Mouse (Mus musculus) kidney, postnatal 0 days (tissue): ENCODE results near the gene Pcnt. TPM values are rescaled to one million over a fixed set of nuclear protein-coding genes. Genes with fewer than 3 reads are reported as not detected.
A peak's percentile ranks its signal among the peaks of the same experiment; 100 is the strongest.

Experiments used
- ATAC-seq: fragments of 200-750 bp; cut with Nextera tagmentation; replicated peaks from 2 replicates; pipeline ENCODE4 v1.8.0; 2017; ENCODE audit warnings: low read depth, moderate number of reproducible peaks, moderate TSS enrichment, moderate library complexity; ENCODE audit not compliant: low FRiP score
- DNase-seq: peaks from one replicate; pipeline ENCODE4 v3.0.0-alpha.2; 2016; ENCODE audit warnings: low spot score
- H3K27ac ChIP-seq: fragments of 300-500 bp; sonication (generic); 2 replicates; pipeline ENCODE4 v1.5.1; 2014; ENCODE audit warnings: mild to moderate bottlenecking
- H3K27me3 ChIP-seq: fragments of 300-500 bp; sonication (generic); 2 replicates; pipeline ENCODE4 v1.6.1; 2014; ENCODE audit warnings: low read length, mixed read lengths; ENCODE audit not compliant: insufficient read depth
- H3K36me3 ChIP-seq: fragments of 300-500 bp; sonication (generic); 2 replicates; pipeline ENCODE4 v1.6.1; 2014; ENCODE audit warnings: low read length, mixed read lengths; ENCODE audit not compliant: insufficient read depth
- H3K4me1 ChIP-seq: fragments of 300-500 bp; sonication (generic); replicated peaks from 2 replicates; pipeline ENCODE4 v1.6.1; 2014; ENCODE audit warnings: antibody characterized with exemption, low read length, mixed read lengths; ENCODE audit not compliant: insufficient read depth
- H3K4me2 ChIP-seq: fragments of 300-500 bp; sonication (generic); 2 replicates; pipeline ENCODE4 v1.6.1; 2014; ENCODE audit warnings: mild to moderate bottlenecking, low read length, moderate library complexity, mixed read lengths
- H3K4me3 ChIP-seq: fragments of 300-500 bp; sonication (generic); replicated peaks from 2 replicates; pipeline ENCODE4 v1.5.1; 2014; ENCODE audit warnings: low read depth, low read length
- H3K9ac ChIP-seq: fragments of 300-500 bp; sonication (generic); 2 replicates; pipeline ENCODE4 v1.6.1; 2014; ENCODE audit warnings: low read depth, low read length
- H3K9me3 ChIP-seq: fragments of 300-500 bp; sonication (generic); replicated peaks from 2 replicates; pipeline ENCODE4 v1.6.1; 2016; ENCODE audit warnings: low read length, inconsistent platforms, mixed read lengths
- CTCF ChIP-seq: IDR thresholded peaks from 2 replicates; pipeline ENCODE4 v1.5.1; 2016; ENCODE audit warnings: antibody characterized with exemption, low read depth, mild to moderate bottlenecking, moderate library complexity
- WGBS: fragments of 180-500 bp; shearing (Covaris S2); extraction: QIAGEN DNeasy Blood & Tissue Kit; methylation state at CpG from one replicate; pipeline ENCODE4 v1.1.7; 2014; 5-methylcytosine and 5-hydroxymethylcytosine counted together
- polyA plus RNA-seq: library from polyadenylated mRNA; unstranded; fragments of >200 nt; fragmentation: Nextera tagmentation; extraction: Ambion mirVana; gene quantifications from 2 replicates; pipeline ENCODE4 v1.2.1, GENCODE M21; 2015

Pcnt gene
- polyA plus RNA-seq, 1 experiment from 2014 or later = 8.2 TPM

DNA sequence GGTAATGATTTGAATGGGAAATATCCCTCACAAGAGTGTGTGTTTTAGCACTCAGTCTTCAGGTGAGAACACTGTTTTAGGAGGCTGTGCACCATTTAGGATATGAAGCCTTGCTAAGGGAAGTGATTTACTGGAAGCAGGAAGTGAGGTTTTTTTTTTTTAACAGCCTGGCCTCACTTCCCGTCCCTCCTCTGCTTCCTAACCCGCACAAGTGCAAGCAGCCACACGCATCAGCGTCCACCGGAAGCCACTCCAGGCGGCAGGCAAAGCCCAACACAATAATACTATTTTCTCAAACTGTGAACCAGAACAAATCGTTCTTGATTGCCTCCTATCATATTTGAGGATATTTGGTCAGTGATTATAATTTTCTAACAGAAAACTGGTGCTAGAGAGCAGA is 90.6 kb downstream of the Pcnt start:
- no peak overlapping the region for H3K27ac ChIP-seq
- TF ChIP-seq CTCF = no peak
- peaks cover 48% of the 10 kb centered on the region for H3K36me3 ChIP-seq
- no peaks in the 10 kb centered on the region for H3K27me3 ChIP-seq
- DNase-seq (peak; percentile 21), ATAC-seq (no peak)
- H3K4me2 ChIP-seq = no peak overlapping the region
- no peaks in the 10 kb centered on the region for H3K4me1 ChIP-seq
- no peak overlapping the region for H3K4me3 ChIP-seq
- H3K9me3 ChIP-seq = no peaks in the 10 kb centered on the region
- WGBS = 70% methylated on average over 7 of the region's 7 CpGs
- H3K9ac ChIP-seq = 0 out of 2 replicates have a peak overlapping the region, but pooled peaks have one; percentile 1

DNA sequence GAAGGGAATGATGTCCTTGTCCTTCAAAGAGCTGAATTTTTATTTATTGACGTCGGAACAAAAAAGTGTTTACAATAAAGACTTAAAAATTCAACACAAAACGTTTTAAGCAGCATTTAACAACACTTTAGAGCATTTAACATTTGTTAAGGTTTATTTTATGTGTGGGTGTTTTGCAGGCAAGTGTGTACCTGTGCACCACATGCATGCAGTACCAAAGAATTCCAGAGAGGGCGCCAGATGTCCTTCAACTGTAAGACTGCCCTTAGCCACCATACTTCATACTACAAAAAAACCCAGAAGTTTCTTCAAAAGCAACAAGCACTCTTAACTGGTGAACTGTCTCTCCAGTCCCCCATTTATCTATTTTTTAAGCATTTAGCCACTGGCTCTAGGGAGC is 96.0 kb downstream of the Pcnt start:
- no peak overlapping the region; the same call in 1 of the 2 replicates for H3K27ac ChIP-seq

DNA sequence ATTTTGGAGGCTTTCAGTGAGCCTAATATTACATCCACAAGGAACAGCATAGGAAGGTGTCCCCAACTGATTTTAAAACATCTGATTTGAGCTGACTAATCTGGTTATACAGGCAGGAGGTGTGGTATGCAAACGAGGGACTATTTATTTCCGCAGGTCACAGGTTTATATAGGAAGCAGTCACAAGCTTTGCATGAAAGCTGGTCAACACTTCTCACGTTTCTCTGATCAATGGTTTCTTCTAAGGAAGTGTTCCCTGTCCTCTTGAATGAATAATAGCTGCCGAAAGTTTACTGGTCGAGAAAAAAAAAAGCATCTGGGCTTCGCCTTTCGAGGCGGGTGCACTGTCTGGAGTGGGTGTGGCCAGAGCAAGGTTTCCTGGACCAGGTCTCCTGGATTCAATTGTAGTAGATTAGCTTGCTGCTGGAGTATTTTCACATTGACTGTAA is 96.5 kb downstream of the Pcnt start:
- ATAC-seq (no peak), DNase-seq (peak; percentile 29)
- Histone ChIP-seq H3K9me3 (no peaks in the 10 kb centered on the region), H3K27me3 (no peaks in the 10 kb centered on the region), H3K4me2 (peak overlapping the region; percentile 92), H3K27ac (peak overlapping the region; percentile 80), H3K4me3 (peak overlapping the region; percentile 90), H3K9ac (0 out of 2 replicates have a peak overlapping the region, but pooled peaks have one; percentile 24), H3K36me3 (0 out of 2 replicates have a peak, but pooled peaks cover 3% of the 10 kb centered on the region), H3K4me1 (peaks cover 14% of the 10 kb centered on the region; the same call in 1 of the 2 replicates)
- no peak for TF ChIP-seq CTCF
- WGBS = 9% methylated on average over 8 of the region's 8 CpGs

More for the DNA sequence above, 96.0 kb downstream of the Pcnt start:
- H3K4me2 ChIP-seq = peak overlapping the region; percentile 92
- peaks cover 14% of the 10 kb centered on the region; the same call in 1 of the 2 replicates for H3K4me1 ChIP-seq
- H3K9me3 ChIP-seq = no peaks in the 10 kb centered on the region
- H3K4me3 ChIP-seq = peak overlapping the region; percentile 90; the same call in 1 of the 2 replicates
- TF ChIP-seq CTCF = peak; percentile 71
- no peaks in the 10 kb centered on the region for H3K27me3 ChIP-seq
- H3K9ac ChIP-seq = 0 out of 2 replicates have a peak overlapping the region, but pooled peaks have one; percentile 24
- ATAC-seq (no peak), DNase-seq (peak; percentile 69)
- 11% methylated on average over 4 of the region's 4 CpGs for WGBS
- H3K36me3 ChIP-seq = 0 out of 2 replicates have a peak, but pooled peaks cover 3% of the 10 kb centered on the region

DNA sequence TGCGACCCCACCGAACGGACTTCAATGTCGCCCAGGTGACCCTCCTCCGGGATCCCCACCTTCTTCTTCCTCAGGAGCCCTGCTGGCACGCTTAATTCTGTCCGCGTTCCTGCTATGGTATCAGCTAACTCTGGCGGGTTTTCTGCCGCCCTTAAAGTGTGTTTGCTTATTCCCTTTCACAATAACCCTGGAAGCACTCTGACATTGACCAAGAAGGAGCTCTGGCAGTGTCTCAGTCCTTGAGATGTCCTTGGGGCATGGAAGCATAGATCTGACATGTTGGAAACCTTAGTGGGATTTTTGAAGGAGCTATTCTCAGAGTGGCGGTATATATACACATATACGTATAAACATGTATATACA is 97.1 kb downstream of the Pcnt start:
- Histone ChIP-seq H3K4me2 (peak overlapping the region; percentile 92), H3K9me3 (no peaks in the 10 kb centered on the region), H3K27ac (peak overlapping the region; percentile 80), H3K4me1 (peaks cover 14% of the 10 kb centered on the region; the same call in 1 of the 2 replicates), H3K27me3 (no peaks in the 10 kb centered on the region), H3K9ac (peak overlapping the region; percentile 91), H3K36me3 (0 out of 2 replicates have a peak, but pooled peaks cover under 1% of the 10 kb centered on the region), H3K4me3 (peak overlapping the region; percentile 90)
- TF ChIP-seq CTCF = no peak
- 3% methylated on average over 12 of the region's 12 CpGs for WGBS
- DNase-seq (no peak), ATAC-seq (no peak; the same call in 1 of the 2 replicates)

DNA sequence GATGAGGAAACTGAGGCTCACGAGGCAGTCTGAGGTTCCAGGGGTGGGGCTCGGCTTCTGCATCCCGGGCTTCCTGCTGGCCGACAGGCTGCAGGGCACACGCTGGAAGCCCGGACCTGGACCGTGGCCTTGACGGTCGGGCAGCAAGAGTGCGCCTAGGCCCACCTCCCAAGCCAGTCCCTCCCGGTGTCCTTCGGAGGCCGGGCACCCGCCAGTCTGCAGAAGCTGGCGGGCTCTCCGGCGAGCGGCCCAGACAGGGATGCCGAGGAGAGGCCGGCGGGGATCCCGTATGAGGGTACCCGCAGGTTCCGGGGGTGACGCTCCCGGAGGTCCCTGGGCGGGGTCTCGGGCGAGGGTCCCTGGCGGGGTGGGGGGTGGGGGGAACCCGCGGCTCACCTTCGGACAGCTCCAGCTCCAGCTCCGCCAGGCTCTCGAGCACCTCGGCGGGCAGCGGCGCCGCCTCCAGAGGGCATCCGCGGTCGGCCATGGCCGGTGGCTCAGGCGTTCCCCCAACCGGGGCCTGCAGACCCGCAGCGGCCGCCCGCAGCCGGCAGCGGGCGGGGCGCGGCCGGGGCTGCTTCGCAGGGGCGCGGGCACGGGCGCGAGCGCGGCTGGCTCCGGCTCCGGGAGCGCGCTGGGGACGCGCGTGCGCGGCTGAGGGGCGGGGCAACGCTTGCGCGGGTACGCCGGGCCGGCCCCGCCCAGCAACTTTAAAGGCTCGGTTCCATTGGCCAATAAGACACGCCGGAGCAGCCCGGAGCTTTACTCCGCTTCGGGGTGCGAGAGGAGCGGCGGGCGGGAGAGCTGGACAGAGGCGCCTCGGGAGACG is 97.7 kb downstream of the Pcnt start, which contains the start of gene Dip2a:
Gene Dip2a (minus strand): TSS at position 581 of the 829 bp plus-strand sequence.
- Histone ChIP-seq H3K4me1 (peaks cover 14% of the 10 kb centered on the region; the same call in 1 of the 2 replicates), H3K36me3 (no peaks in the 10 kb centered on the region), H3K4me3 (peak within 1 kb of the TSS; percentile 90), H3K27ac (peak within 1 kb of the TSS; percentile 91), H3K4me2 (peak within 1 kb of the TSS; percentile 92), H3K9me3 (no peaks in the 10 kb centered on the region), H3K27me3 (no peaks in the 10 kb centered on the region), H3K9ac (peak within 1 kb of the TSS; percentile 91)
- under 1% methylated on average over 68 of the region's 94 CpGs for WGBS
- peak; percentile 93 for DNase-seq
- ATAC-seq = peak; percentile 90
- TF ChIP-seq CTCF = no peak

DNA sequence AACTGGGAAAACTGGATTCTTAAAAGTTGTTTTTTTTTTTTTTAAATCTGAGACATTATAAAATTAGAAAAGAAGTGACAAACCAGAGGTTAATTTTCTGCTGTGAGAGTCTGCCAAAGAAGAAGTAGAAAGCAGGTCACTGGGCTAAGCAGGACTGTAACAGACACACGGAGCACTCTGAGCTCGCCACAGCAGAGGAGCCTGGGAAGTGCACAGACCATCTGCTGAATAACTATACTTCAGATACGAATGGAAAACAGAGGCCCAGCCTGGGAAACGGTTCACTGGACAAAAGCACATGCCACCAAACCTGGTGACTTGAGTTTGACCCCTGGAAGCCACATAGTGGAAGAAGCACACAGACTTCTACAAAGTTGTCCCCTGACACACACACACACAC is 108.2 kb downstream of the Pcnt start:
- Histone ChIP-seq H3K4me3 (no peak overlapping the region), H3K4me1 (no peaks in the 10 kb centered on the region), H3K36me3 (no peaks in the 10 kb centered on the region), H3K4me2 (no peak overlapping the region), H3K9ac (no peak overlapping the region), H3K27ac (no peak overlapping the region), H3K9me3 (no peaks in the 10 kb centered on the region), H3K27me3 (no peaks in the 10 kb centered on the region)
- TF ChIP-seq CTCF = no peak
- DNase-seq (peak; percentile 29), ATAC-seq (0 out of 2 replicates have a peak, but pooled peaks have one; percentile 40)
- WGBS = 28% methylated on average over 4 of the region's 4 CpGs
